Mouse (Mus musculus): ENCODE measurements at regions not wholly inside any gene's neighbourhood (a gene's known extent, or its start where the extent isn't known, plus 50 kb on each side); places are given as distances from the start of the nearest gene placed in this dataset.
A peak's percentile ranks its signal among the peaks of the same experiment; 100 is the strongest.

GRCm38 (mm10) chr13:46116576-46116975 is 151.8 kb upstream of the Atxn1 start:
- DNase-seq (ENCODE audit: low spot score) = peak; percentile 19

GRCm38 (mm10) chr13:46104971-46105370 is 140.2 kb upstream of the Atxn1 start:
- no peak for DNase-seq (ENCODE audit: low spot score)

DNA sequence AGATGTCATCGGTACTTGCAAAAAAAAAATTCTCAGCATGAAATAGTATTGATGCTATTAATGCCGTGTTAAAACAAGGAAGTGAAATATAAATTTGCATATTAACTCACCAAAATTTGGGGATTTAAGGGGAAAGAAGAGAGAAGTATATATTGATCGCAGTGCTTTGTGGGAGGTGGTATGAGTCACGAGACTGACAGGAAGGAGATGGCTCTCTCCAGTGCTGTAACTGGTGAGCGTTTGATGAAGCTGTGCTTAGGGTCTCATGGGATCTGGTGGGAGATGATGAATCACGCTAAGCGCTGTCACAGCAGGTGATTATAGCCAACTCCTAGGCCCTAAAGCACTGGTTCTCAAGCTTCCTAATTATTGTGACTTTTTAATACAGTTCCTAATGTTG is 133.8 kb upstream of the Atxn1 start:
- no peak for DNase-seq (ENCODE audit: low spot score)

- DNase-seq (ENCODE audit: low spot score) = no peak
Measured at GRCm38 (mm10) chr13:46098131-46098530, 133.3 kb upstream of the Atxn1 start.

GRCm38 (mm10) chr13:46096968-46097367 is 132.2 kb upstream of the Atxn1 start:
- DNase-seq (ENCODE audit: low spot score) = no peak

DNA sequence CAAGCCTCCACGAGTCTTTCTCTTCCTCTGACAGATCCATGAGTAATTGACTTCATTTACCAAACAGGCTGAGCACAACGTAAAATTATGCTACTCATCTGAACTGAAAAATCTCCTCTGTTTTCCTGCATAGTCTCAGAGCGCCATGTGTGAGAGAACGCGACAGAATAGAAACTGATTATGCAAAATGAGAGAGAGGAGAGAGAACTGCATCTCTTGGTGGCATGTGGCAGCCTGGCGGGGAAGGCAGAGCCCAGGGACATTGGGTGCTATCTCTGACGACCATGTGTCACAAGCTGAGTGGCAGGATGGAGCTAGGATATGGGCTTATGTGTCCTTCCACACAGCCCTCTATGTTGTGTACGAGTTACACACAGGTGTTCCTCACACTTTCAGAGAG is 131.6 kb upstream of the Atxn1 start:
- peak; percentile 49 for DNase-seq (ENCODE audit: low spot score)

DNA sequence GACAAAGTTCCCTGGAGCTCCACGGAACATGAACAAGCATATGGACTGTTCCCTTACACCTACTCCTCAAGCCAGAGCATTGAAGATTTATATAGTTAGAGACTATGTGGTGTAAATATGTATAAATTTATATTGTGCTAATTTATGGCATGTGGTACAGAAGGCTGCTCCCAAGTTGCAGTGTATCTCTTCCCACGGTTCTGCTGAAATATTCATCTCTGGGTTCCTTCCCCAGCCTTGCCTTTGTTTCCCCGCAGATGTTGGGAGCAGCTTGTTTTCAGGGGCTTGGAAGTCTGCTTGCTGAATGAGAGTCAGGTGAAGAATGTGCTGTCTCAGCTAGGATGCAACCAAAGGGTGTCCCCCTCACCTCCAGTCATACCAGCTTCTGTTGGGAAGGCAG is 128.0 kb upstream of the Atxn1 start:
- no peak for DNase-seq (ENCODE audit: low spot score)

DNA sequence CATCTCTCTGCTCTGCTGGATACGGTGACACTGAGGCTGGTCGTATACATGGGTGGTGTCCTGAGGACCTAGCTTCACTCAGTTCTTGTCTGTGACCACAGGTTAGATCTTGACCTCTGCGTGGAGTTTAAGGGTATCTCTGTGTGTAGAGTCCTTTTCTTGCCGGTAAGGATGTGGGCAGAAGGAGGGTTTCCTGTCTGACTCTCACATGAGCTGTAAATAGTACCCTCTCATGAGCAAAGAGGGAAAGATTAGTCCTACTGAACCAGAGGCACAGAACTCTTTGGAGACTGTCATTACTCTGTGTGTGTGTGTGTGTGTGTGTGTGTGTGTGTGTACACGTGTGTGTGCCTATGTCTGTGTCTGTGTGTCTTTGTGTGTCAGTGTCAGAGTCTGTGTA is 126.3 kb upstream of the Atxn1 start:
- DNase-seq (ENCODE audit: low spot score) = no peak

DNA sequence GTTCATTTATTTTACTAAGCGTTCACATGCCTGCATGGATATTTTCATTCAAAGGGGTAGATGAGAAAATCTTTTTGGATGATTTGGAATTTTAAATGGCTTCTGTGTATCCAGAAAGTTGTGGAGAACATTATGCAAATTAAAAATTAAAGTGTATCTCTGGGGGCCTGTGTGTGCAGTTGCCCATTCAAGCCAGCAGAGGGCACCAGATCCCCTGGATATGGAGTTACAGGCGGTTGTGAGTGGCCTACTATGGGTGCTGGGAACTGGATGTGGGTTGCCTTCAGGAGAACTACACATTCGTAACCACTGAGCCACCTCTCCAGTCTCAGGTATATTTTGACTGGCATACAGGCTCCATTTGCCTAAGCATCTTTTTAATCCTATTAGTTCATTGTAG is 123.4 kb upstream of the Atxn1 start:
- DNase-seq (ENCODE audit: low spot score) = no peak

- no peak for DNase-seq (ENCODE audit: low spot score)
Measured at GRCm38 (mm10) chr13:46087663-46088062, 122.9 kb upstream of the Atxn1 start.

DNA sequence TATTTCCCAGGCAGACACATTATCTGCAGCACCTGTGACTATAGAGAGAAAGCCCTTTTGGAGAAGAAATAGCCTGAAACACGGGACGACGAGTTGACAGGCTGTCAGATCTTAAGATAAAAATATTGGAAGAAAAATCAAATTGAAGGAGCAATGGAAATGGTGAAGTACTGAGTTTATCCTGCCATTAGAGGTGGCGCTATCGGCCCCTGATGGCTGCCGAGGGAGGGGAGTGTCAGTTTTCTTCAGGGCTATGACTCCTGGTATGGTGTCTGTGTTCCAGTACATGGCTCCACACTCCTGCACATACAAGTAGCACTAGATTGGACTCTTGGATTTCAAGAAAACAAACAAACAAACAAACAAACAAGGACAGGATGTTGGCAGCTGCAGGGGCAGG is 112.1 kb upstream of the Atxn1 start:
- DNase-seq (ENCODE audit: low spot score) = no peak

DNA sequence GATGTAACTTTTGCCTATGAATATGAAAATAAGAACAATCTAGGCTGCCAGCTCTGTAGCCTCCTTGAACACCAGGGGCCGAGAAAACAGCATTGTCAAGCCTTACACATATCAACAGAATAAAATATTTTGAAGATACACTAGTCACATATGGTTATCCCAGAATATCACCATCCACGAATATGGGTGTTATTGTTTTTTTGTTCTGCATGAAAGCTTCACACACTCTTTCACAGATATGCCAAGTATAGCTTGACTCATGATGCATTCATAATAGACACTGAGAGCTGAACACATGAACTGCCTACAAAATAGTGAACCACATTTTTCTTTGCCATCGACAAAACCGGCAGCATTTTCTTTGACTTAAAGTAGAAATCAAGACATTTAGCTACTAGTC is 106.9 kb upstream of the Atxn1 start:
- DNase-seq (ENCODE audit: low spot score) = no peak

- DNase-seq (ENCODE audit: low spot score) = no peak
Measured at GRCm38 (mm10) chr13:46069571-46069970, 104.8 kb upstream of the Atxn1 start.

GRCm38 (mm10) chr13:46062758-46063157 is 98.0 kb upstream of the Atxn1 start:
- no peak for DNase-seq (ENCODE audit: low spot score)

GRCm38 (mm10) chr13:46059870-46060269 is 95.1 kb upstream of the Atxn1 start:
- DNase-seq (ENCODE audit: low spot score) = no peak

GRCm38 (mm10) chr13:46058862-46059261 is 94.1 kb upstream of the Atxn1 start:
- no peak for DNase-seq (ENCODE audit: low spot score)

DNA sequence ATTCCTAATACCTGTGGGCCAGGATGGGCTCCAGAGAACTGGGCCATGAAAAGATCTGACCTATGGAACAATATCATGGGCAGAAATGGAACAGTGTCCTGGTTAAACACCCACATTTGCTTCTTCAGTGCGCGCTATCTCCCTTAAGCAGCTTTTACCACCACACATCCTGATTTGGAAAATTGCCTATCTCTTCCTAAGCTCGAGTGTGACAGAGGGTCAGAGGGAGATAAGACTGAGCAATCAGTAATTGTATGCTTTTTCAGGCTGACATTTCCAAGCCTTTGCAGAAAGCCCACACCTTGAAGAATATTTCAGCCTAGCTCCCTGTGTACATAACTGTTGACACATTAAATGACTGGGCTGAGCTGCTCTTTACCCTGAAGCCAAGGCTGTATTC is 93.5 kb upstream of the Atxn1 start:
- no peak for DNase-seq (ENCODE audit: low spot score)

DNA sequence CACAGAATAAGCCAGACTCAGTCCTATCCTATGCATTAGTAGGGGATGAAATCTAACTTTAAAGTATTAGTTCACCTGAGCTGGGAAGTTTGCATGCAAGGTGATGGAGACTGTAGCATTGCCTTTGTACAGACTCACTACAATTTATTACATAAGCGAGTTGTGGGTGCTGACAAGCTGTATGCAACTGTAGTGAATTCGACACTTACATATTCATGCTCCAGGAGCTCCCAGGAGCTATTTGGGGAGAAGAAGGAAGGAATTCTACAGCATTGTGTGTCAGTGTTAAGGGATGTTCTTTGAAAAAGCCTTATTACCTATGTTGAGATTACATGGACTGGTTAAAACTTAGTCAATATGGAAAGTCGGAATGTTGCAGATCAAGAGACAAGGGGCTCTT is 90.6 kb upstream of the Atxn1 start:
- DNase-seq (ENCODE audit: low spot score) = no peak

GRCm38 (mm10) chr13:46043568-46043967 is 78.8 kb upstream of the Atxn1 start:
- DNase-seq (ENCODE audit: low spot score) = peak; percentile 48

GRCm38 (mm10) chr13:46043016-46043415 is 78.2 kb upstream of the Atxn1 start:
- peak; percentile 40 for DNase-seq (ENCODE audit: low spot score)

GRCm38 (mm10) chr13:46042224-46042623 is 77.4 kb upstream of the Atxn1 start:
- no peak for DNase-seq (ENCODE audit: low spot score)

- DNase-seq (ENCODE audit: low spot score) = no peak
Measured at GRCm38 (mm10) chr13:46041475-46041874, 76.7 kb upstream of the Atxn1 start.

DNA sequence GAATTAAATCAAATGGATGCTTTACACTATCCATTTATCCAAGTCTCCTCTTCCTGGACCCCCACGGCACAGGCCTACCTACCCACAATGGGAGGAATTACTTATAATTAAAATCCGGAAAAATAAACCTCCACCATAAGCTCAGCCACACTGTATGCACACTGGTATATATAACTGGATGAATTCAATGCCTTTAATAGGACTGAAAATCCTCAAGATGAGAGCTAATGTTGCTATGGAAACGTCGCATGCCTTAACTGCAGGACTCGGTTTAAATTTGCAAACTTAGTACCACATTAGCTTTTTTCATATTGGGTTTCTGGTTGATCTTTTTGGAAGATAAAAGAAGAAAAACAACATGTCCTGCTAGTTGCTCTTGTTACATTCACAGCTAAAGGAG is 75.3 kb upstream of the Atxn1 start:
- DNase-seq (ENCODE audit: low spot score) = no peak

GRCm38 (mm10) chr13:46038441-46039331 is 73.9 kb upstream of the Atxn1 start:
- peak; percentile 59 for DNase-seq (ENCODE audit: low spot score)

All from layer of hippocampus, adult 11-12 months (tissue).